Mouse (Mus musculus) R1 (cell line): Measurements from ENCODE around the gene Shd.
A peak's percentile ranks its signal among the peaks of the same experiment; 100 is the strongest.

Source experiments
- DNase-seq: peaks from one replicate; pipeline ENCODE4 v3.0.0-alpha.2; 2018; ENCODE audit warnings: low read depth, low spot score

Gene Shd

DNA sequence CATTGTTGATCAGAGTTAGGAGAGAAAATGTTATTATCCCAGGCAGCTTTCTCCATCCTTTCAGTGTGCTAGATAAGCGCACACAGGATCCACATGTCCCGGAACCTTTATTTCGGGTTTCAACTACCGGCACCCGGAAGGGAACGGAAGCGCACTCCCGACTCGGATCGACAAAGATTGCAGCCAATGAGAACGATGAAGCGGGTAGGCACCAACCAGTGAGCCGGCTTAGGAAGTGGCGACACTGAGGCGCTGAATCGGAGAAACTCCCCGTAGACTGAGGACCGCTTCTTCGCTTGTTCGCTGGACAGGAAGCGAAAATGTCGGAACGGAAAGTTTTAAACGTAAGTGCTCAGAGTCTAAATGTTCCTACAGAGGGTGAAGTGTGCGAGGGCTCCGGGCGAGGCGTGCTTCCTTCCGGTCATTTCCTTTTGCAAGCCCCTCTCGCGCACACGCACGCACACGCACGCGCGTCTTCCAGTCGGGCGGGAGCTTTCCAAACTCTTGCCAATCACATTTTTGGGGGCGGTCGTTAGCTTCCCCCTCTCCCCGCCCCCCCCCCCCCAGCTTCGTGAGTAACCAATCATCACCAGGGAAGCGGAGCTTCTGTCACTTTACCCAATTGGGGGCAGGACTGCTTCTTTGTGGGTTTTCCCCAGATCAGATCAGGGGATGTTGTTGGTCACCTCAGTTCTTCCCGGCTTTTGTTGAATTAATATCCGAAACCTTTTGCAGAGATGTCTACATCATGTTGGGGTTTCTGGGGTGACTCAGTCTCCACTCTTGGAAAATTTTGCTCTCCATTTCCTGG lies 11.1 kb upstream of the Shd start, which contains the start of gene Yju2:
Yju2 (plus strand) TSS at position 182 of the 811 bp plus-strand sequence.
- DNase-seq, result peak; percentile 98

DNA sequence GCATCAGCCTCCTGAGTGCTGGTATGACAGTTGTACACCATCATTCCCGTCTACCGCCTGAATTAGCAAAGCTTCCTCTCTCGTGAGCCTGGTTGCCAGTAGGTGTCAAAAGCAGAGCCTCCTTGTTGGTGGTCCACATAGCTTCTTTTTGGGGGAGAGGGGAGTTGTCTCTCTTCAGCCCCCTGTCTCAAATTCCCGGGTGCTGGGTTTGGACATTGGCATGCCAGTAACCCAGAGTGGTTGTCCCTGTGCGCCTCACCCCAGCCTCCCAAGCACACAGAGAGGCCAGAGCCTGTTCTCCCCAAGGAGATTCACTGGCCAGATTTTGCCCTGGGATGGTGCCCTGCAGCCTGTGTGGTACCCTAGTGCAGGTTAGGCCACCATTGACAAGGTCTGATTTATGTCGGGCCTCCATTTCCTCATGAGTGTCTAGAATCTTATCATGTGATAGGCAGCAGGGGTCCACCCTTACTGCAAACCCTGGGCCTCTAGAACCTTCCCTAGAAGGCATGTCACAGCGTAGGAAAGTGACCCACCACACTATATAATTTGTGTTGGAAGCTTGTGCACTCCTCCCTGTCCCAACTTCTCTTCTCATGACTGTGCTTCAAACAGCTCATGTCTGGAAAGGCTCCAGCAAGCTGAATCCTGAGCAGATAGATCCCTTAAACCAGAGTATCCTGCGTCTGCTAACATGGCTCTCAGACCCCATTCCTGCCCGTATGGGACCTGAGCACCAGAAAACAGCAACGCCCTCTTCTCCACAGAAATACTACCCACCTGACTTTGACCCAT lies 10.1 kb upstream of the Shd start:
- no peak for DNase-seq

DNA sequence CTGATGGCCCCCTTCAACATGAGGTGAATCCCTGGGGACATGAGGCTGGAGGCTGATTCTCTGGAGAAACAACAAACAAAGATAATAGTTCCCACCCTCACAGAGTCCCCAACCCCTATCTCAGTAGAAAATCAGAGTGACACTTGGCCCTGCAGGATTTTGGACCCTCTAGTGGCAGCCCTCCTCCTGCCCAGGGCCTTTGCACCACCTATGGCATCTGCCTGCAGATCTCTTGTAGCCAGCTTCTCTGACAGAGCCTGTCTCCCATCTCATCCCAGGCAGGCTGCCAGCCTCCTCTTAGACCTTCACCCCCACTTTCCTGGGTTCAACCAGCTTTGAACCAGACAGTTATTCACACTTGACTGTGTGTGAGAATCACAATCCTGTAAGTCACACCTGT lies 9.5 kb upstream of the Shd start:
- DNase-seq, result no peak

DNA sequence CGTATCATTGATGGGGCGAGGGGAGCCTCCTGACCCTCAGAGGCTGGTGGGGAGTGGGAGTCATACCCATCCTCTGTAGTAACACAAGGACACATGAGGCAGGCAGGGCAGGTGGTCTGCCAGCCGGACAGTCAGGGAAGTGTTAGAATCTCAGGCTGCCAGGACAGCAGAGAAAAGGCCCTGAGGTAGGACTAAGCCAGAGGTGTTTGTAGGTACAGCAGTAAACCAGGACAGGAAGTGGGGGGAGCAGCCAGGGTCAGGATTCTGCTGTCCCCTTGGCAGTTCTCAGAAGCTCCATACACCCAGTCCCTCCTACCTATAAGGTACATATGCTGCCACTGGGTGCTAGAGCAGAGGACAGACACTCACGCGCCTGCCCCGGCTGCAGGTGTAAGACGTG lies 8.6 kb upstream of the Shd start:
- no peak for DNase-seq

DNA sequence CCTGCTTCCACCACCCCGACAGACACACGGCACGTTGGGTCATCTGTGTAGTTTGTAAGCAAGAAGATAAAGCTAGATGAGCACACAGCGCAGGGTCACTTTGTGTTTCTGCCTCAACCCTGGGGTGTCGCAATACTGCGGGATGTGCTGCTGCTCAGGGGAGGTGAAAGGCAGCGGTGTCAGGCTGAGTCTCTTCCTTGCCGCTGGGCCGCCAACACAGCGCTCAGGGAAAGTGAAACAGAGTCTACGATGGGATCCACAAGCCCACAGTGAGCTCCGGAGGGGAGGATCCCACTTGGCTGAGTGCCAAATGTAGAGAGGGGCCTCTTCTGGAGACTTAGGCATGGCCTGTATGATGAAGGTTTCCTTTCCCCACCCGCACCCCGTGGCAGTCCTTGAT lies 7.1 kb upstream of the Shd start:
- DNase-seq, result no peak

DNA sequence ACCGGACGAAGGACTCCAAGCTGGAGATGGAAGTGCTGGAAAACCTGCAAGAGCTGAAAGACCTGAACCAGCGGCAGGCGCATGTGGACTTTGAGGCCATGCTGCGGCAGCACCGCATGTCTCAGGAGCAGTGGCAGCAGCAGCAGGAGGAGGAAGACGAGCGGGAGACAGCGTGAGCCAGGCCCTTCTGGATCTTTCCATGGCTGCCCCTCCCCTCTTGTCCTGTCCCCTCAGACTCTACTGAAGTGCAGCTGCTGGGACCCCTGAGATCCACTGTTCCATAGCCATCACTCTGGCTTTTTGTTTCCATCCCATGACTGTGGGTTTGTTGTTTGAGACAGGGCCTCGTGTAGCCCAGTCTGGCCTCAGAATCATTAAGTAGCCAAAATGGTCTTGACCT lies 5.8 kb upstream of the Shd start:
- DNase-seq, result no peak

DNA sequence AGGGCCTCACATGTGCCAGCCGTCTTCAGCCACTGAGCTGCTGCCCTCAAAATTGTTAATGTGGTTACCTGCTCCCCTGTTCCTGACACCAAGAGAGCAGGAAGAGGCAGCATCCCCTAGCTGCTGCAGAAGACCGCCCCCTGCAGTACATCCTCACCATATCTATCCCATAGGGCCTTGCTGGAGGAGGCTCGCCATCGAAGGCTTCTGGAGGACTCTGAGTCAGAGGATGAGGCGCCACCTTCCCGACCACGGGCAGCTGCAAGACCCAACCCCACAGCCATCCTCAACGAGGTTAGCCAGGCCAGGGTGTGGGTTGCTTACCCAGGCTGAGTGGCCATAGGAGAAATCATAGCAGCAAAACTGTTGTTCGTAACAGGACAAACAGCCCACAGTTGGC lies 5.3 kb upstream of the Shd start:
- no peak for DNase-seq

DNA sequence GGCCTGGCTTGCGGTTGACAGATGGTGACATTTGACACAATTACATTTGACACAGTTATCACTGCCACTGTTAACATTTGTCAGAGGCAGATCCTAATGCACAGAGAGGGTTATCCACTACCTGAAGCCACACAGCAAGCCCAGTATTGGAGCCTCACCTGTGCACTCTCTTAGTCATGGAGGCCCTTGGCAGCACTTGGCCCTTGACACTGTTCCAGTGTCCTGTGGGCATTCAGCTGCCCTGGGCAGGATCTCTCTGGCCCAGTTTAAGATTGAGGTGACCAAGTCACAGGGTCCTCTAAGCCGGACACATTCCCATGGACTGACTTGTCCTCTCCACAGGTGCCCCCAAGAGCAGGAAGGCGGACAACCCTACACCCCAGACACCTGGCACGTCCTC lies 3.1 kb upstream of the Shd start:
- no peak for DNase-seq

DNA sequence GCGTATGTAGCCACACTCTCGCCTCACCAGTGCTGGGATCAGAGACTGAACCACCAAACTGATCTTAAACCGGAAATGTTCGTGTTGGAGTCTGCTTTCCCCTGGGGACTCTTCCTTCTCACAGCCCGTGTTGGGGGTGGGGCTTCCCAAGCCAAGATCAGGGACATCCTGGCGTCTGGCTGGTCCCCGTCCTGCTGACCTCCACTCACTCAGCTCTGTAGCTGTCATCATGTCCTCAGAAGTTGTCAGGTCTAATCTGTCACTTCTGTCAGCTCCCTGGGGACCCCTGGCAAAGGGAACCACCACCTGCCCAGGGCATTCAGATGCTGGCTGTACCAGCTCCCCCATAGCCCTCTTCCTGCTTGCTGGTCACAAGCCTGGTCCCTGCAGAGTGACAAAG lies 2.1 kb upstream of the Shd start:
- DNase-seq, result no peak

DNA sequence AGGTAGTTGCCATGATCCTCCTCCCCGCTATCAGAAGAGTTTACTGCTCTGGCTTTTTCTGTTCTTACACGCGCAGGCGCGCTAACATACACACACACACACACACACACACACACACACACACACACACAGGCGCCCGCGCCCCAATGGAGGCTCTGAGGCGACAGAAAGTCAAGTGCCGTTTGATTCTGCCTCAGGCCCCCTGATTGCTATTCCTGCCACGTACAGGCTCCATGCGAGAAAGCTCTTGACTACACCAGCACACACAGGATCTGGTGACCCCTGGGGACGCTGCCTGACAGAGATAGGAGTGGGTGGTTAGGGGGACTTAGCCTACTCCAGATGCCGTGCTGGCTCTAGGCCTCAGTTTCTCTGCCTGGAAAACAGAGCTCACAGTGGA lies 707 bp upstream of the Shd start:
- no peak for DNase-seq

DNA sequence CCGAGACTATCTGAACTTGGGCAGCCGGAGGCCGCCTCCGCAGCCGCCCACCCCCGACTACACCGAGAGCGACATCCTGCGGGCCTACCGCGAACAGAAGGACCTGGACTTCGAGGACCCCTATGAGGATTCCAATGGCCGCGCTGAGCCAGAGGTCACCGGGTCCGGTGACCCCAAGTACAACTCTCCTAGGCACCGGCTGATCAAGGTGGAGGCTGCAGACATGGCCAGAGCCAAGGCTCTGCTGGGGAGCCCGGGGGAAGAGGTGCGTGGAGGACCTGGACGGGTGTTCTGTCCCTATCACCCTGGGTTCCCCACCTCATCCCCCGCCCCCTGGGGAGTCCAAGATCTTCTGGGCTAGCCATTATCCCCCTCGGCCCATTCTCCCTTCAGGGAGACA lies 1.2 kb downstream of the Shd start:
- DNase-seq, result no peak

DNA sequence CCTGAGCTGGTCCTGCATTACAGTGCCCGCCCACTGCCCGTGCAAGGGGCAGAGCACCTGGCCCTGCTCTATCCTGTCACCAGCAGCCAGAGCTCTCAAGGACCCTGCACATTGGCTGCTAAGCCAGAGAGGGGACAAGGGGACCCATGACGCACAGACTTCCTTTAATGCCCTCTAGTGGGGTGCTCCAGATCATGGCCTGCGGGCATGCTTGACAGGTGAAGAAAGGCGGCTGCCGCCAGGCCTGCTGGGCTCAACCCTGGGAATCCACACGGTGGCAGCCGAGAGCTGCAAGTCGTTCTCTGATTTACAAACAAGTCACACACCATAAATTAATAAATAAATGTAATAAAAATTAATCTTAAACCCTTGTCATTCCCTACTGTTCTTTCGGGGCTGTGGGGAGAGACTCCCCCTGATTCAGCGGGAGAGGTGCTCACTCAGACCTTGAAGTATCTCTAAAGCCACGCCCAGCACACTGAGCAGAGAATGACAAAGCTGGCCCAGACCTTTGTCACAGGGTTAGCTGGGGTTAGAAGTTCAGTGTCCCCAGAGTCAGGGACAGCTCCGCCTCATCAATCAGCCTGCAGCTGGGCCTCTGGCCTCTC lies 6.1 kb downstream of the Shd start:
- peak; percentile 83 for DNase-seq

DNA sequence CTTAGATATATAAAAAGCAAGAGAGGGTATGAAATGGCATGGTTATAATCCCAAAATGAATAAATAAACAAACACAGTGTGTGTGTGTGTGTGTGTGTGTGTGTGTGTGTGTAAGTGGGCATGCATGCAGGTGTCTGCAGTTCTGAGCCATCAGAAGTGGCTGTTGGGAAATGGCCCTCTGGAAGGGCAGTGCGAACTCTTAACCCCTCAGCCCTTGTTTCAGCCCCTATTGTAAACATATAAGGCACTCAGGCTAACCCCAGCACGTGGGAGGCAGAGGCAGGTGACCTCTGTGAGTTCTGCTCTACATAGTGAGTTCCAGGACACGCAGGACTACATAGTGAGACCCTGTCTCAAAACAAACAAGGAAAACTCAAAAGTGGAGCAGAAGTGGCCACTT lies 7.0 kb downstream of the Shd start:
- no peak for DNase-seq

DNA sequence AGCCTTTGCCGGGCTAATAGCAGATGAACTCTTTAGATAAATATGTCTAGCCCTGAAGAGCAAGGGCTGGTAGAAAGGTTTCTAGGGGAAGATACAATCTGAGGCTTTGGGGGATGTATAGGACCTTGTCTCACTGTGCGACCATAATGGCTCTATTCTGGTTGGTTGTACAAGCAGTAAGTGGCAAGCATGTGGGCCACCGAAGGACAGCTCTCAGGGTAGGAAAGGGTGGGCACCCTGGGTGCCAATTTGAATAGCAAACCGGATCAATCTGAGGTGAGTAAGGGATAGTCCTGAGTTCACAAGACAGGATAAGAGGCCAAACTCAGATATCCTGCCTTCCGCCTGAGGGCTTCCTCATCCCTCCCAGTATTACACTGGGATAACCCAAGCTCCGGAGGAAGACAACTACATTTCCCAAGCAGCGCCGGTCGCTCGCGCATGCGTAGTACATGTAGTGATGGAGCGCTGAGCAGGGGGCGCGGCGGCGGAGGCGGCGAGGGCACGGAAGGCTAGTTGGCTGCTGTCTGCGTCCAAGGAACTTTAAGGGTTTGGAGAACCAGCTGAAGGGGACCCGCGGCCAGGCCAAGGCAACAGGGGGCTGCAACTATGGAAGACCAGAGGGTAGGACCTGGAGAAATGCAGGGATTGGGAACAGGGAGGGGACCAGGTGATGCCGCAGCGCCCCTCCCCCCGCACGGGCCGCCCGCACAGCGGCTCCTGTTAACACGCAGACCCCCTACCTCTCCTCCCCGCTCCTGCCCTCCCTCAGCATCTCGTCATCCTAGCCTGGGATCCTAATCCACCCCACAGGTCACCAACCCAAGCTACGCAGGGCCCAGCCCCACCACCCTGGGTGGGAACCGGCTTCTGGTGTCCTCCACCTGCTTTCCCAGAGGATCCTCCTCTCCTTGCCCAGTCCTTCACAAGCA lies 16.0 kb downstream of the Shd start, which contains the start of gene Fsd1:
Fsd1 (plus strand) TSS at position 480 of the 932 bp plus-strand sequence.
- peak; percentile 81 for DNase-seq

DNA sequence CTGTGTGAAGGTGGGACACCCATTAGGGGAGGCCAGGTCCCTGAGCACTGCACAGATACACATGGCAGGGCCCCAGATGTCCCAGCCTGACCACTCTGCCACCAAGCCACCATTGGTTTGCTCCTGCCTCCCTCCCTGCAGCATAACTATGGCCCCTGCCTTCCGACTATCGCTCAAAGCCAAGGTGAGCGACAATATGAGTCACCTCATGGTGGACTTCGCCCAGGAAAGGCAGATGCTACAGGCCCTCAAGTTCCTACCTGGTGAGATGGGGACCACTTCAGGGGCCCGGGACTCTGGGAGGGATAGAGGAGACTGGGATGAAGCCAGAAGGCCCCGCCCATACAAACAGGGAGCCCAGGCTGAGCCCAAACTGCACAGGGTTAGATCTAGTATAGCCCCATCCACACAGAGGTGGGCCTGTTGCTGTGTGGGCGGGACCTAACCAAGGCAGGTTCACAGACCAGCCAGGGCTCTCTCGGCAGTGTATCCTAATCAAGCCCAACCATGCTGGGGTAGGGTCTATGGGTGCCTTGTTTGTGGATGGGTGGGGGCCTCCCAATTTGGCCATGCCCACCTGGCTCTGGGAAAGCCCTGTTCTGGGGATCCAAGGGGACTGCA lies 20.1 kb downstream of the Shd start:
- peak; percentile 41 for DNase-seq

DNA sequence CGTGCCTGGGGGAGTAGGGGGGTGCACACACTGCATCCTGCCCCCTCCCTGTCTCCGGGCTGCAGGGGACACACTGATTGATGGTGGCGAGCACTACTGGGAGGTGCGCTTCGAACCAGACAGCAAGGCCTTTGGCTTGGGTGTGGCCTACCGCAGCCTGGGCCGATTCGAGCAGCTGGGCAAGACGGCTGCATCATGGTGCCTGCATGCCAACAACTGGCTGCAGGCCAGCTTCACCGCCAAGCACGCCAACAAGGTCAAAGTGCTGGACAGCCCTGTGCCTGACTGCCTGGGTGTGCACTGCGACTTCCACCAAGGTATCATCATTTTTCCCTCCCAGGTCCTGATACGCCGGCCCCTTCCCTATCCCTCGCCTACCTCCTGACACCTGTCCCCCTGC lies 25.7 kb downstream of the Shd start:
- DNase-seq, result no peak

DNA sequence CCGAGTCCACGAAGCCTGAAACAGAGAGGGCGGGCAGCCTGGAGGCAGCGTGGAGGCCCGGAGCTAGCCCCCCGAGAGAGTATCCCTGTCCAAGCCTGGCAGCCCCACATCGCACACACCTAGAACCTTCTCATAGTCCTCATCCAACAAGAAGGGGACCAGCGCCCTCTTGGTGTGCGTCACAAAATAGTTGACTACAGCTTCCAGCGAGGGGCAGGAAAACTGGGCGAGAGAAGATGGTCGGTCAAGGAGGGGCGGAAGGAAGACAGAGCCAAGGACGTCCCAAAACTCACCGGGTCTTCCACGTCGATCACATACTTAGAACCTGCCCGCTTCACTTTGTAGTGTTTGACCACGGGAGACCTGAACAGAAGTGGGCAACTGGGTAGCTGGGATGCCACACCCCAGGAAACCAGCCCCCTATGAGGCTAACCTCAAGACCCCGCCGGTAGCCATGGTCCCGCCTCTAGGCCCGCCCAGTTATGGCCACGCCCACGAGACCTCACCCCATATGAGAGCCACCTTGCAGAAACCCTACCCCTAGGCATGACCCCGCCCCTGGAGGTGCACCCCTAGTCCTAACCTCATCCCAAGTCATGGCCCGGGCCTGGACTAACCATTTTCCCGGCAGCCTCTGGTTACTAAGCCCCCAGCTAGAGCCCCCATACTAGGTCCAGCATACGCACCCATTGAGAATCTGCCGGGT lies 29.7 kb downstream of the Shd start:
- DNase-seq, result peak; percentile 87

DNA sequence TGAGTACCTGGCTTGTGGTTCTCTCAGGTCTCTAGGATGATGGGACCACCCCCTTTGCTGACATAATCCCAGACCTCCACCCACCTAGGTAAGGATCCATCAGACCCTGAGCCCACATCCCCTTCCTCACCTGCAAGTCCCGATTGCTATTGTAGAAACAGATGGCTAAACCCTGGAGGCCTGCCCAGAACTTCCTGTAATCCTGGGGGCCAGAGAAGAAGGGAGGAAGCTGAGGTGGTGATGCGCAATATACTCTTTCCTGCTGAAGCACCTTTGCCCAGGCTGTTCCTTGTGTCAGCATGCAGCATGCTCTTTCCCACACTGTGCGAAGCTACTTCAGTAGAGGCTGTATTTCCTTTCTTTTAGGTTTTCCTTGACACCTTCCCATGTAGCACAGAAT lies 32.7 kb downstream of the Shd start:
- no peak for DNase-seq

DNA sequence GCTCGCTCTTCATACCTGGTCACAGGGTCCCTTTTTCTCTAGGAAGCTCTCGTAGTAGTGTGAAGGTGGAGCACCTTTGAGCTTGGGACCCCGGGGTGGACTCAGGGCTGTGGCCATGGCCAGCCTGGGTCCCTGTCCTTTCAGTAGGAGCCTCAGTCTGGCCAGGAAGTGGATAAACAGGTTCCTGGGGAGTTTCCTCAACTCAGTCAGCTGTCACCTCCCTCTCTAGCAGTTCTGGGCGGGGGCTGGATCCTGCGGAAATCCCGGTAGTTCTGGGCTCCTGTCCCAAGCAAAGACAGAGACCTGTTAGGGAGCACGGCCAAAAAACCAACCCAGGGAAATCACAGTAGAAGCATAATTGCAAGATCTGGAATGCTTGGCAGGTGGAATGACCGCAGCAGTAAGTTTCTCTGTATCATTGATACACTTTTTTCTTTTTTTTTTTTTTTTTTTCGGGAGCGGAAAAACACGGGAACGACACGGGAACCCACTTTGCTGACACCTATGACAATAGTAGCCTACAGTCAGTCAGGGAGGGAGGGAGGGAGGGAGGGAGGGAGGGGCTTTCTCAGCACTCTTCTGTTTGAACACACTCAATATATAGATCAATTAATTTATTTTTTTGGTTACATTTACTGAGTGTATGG lies 35.3 kb downstream of the Shd start, which contains the start of the genes Stap2 and Mpnd:
Stap2 (minus strand) TSS at position 170 of the 647 bp plus-strand sequence.
Mpnd (plus strand) TSS at position 297 of the 647 bp plus-strand sequence.
- DNase-seq, result peak; percentile 67

DNA sequence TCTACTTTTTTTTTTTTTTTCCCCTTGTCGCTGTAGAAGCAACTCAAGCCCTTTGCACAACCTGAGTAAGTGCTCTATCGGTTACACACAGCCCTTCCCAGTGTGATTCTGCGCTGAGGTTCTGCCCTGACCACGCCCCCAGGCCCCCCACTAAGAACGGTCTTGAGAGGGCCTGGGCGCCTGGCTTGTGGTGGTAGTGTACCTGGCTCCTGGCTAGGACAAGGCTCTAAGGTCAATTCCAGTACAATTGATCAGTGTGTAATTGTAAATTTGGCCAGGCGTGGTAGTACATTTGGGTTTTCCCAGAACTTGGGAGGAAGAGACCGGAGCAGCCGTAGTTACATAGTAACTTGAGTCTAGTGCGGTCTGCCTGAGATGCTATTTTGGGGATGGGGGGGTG lies 36.7 kb downstream of the Shd start:
- peak; percentile 73 for DNase-seq
